Mouse (Mus musculus) forebrain, embryonic 13.5 days (tissue): Measurements from ENCODE around the gene Rapgef3. TPM values are rescaled to one million over a fixed set of nuclear protein-coding genes. Genes with fewer than 3 reads are reported as not detected.

Experiments used
- ATAC-seq: fragments of 200-750 bp; cut with Nextera tagmentation; 2 replicates; pipeline ENCODE4 v1.8.0; 2017
- H3K27ac ChIP-seq: fragments of 300-500 bp; sonication (generic); 2 replicates; pipeline ENCODE4 v1.5.1; 2015; ENCODE audit warnings: inconsistent platforms, mild to moderate bottlenecking, moderate library complexity
- H3K27me3 ChIP-seq: fragments of 300-500 bp; sonication (generic); 2 replicates; pipeline ENCODE4 v1.6.1; 2015; ENCODE audit warnings: mild to moderate bottlenecking, inconsistent platforms
- H3K36me3 ChIP-seq: fragments of 300-500 bp; sonication (generic); 2 replicates; pipeline ENCODE4 v1.6.1; 2015; ENCODE audit warnings: mild to moderate bottlenecking, inconsistent platforms; ENCODE audit not compliant: poor library complexity, severe bottlenecking
- H3K4me1 ChIP-seq: fragments of 300-500 bp; sonication (generic); 2 replicates; pipeline ENCODE4 v1.6.1; 2015; ENCODE audit warnings: inconsistent platforms
- H3K4me2 ChIP-seq: fragments of 300-500 bp; sonication (generic); 2 replicates; pipeline ENCODE4 v1.6.1; 2015; ENCODE audit warnings: inconsistent platforms, mild to moderate bottlenecking, moderate library complexity
- H3K4me3 ChIP-seq: fragments of 300-500 bp; sonication (generic); 2 replicates; pipeline ENCODE4 v1.5.1; 2015; ENCODE audit warnings: mild to moderate bottlenecking, inconsistent platforms
- H3K9ac ChIP-seq: fragments of 300-500 bp; sonication (generic); 2 replicates; pipeline ENCODE4 v1.6.1; 2015; ENCODE audit warnings: mild to moderate bottlenecking, inconsistent platforms
- H3K9me3 ChIP-seq: fragments of 300-500 bp; sonication (generic); replicated peaks from 2 replicates; pipeline ENCODE4 v1.6.1; 2016; ENCODE audit warnings: inconsistent platforms
- WGBS: fragments of 180-500 bp; shearing (Covaris S2); methylation state at CpG from one replicate; pipeline ENCODE4 v1.1.7; 2015; 5-methylcytosine and 5-hydroxymethylcytosine counted together
- polyA plus RNA-seq: library from polyadenylated mRNA; unstranded; fragments of >200 nt; fragmentation: Nextera tagmentation; extraction: Ambion mirVana; gene quantifications from 2 replicates; pipeline ENCODE4 v1.2.1, GENCODE M21; 2015

Rapgef3 gene
- polyA plus RNA-seq, 1 experiment from 2014 or later = 6.7 TPM

DNA sequence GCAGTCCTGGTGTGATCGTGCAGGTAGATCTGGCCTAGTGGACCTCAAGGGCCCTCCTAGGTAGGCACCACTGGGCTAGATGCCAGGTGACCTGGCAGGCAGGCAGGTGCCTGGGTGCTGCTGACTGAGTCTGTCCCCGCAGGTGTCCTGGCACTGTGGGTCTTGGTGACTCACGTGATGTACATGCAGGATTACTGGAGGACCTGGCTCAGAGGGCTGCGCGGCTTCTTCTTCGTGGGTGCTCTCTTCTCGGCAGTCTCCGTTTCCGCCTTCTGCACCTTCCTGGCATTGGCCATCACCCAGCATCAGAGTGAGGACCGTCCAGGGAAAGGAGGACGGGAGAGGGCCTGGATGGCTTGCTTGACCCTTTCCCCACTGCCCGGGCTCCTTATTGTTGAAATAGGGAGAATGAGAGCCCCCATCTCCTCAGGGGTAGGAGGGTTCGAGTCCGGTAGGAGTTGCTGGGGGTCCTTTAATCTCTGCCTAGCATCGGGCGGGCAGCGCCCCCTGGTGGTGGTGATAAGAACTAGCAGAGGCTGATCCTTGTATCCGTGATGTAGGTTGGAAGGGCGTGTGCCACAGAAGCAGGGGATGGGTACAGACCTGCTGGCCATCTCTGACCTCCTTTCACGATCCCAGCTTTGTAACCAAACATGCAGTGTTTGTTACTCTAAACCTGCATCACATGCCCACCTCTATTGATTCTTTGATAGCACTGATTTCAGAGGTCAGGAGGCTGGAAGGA, 22.2 kb upstream of the Rapgef3 start:
- Histone ChIP-seq H3K27ac (no peak overlapping the region), H3K36me3 (peaks cover 41% of the 10 kb centered on the region), H3K9me3 (no peaks in the 10 kb centered on the region), H3K27me3 (no peaks in the 10 kb centered on the region), H3K4me1 (peaks cover 17% of the 10 kb centered on the region), H3K4me2 (no peak overlapping the region), H3K4me3 (no peak overlapping the region), H3K9ac (no peak overlapping the region)
- ATAC-seq = peak; percentile 25; the same call in 1 of the 2 replicates
- 56% methylated on average over 20 of the region's 20 CpGs for whole genome bisulfite sequencing

DNA sequence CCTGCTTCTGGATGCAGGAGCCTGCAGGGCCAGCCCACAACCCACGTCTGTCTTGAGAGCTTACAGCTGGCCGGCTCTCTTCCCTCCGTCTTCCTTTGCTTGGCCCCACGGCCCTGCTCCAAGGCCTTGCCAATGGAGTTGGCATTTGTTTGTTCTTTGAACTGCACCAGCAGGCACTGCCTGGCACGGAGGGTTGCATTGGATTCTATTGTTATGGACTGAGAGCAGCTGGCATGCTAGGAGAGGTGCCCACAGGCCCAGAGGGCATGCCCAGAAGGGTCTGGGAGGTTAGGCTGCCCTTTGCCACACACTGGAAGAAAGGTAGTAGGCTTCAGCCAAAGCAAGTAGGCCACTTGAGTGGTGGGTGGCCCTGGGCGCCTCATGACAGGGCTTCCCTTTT, 21.0 kb upstream of the Rapgef3 start:
- Histone ChIP-seq H3K4me3 (no peak overlapping the region), H3K4me2 (no peak overlapping the region), H3K9ac (no peak overlapping the region), H3K36me3 (peaks cover 30% of the 10 kb centered on the region), H3K9me3 (no peaks in the 10 kb centered on the region), H3K27me3 (no peaks in the 10 kb centered on the region), H3K4me1 (peaks cover 20% of the 10 kb centered on the region), H3K27ac (peak overlapping the region; percentile 51)
- 42% methylated on average over 6 of the region's 6 CpGs for WGBS
- ATAC-seq = 0 out of 2 replicates have a peak, but pooled peaks have one; percentile 1

DNA sequence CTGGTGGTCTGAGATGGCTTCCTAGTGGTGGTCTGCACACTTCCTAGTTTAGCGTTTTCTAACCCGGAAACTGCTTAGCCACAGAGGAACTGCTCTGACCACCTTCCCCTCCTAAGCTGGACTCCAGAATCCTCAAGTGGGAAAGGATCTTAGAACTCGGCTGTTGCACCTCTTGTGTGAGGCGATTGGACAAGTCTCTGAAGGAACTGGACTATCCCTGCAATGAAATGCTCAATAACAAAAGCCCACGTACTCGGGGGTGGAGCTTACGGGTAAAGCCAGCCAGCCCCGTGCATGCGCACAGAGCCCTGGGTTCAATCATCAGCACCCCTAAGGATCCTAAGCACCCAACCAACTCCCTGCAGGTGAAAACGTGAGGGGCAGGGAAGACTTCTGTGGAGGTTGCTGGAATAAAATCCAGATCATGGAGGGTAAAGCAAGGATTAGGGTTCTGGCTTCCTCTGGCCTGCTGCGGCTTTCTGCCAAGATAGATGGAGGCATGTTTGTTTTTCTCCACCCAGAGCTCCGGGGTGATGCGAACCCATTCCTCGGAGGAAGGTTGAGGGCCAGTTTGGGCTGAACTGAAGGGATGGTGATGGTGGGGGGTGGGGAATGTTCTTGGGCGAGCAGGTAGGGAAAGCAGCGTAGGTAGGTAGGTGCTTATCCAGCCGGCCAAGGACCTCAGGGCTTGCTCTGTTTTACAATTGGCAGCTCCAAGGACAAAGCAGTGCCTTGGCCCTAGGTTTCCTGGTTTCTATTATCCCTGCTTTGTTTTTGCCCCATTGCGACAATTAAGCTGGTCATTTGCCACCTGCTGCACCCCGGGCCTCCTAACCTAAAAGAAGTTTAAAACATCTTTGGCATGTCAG, 20.3 kb upstream of the Rapgef3 start:
- H3K36me3 ChIP-seq = peaks cover 22% of the 10 kb centered on the region
- H3K27me3 ChIP-seq = peaks cover 3% of the 10 kb centered on the region
- H3K4me3 ChIP-seq = no peak overlapping the region
- H3K4me1 ChIP-seq = peaks cover 20% of the 10 kb centered on the region
- no peak for ATAC-seq
- H3K9me3 ChIP-seq = no peaks in the 10 kb centered on the region
- no peak overlapping the region for H3K9ac ChIP-seq
- 70% methylated on average over 19 of the region's 19 CpGs for WGBS
- peak overlapping the region; percentile 51 for H3K27ac ChIP-seq
- no peak overlapping the region for H3K4me2 ChIP-seq

DNA sequence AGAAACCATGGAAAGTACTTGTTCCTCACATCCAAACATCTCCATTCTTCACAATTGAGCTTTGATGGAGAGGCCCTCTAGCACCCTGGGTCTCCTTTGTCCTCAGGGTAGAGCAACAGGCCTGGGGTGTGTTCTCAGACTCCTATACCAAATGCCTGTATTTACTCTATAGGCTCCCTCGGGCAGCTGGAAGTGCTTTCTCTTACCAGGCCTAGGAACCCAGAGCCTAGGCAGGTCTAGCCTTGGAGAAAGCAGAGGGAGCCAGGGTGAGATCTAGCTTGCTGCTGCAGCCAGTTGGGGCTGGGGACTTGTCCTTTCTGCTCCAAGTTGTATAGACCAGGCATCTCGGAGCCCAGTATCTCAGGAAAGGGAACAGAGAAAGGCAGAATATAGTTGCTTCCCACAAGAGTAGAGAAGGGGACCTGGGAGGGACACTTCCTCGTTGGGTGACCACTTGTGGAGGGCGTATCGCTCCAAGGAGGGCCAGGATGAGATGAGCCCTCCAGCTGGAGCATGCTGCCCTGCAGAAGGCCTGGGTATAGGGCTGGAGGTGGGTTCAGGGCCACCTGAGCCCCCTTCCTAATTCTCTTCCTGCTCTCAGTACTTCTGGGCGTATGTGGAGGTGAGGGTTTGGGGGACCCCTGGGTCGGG, 19.5 kb upstream of the Rapgef3 start:
- Histone ChIP-seq H3K36me3 (peaks cover 16% of the 10 kb centered on the region), H3K27ac (no peak overlapping the region), H3K9ac (no peak overlapping the region), H3K4me1 (peaks cover 25% of the 10 kb centered on the region), H3K9me3 (no peaks in the 10 kb centered on the region), H3K27me3 (peaks cover 10% of the 10 kb centered on the region), H3K4me2 (no peak overlapping the region), H3K4me3 (no peak overlapping the region)
- 85% methylated on average over 7 of the region's 7 CpGs for WGBS
- no peak for ATAC-seq

DNA sequence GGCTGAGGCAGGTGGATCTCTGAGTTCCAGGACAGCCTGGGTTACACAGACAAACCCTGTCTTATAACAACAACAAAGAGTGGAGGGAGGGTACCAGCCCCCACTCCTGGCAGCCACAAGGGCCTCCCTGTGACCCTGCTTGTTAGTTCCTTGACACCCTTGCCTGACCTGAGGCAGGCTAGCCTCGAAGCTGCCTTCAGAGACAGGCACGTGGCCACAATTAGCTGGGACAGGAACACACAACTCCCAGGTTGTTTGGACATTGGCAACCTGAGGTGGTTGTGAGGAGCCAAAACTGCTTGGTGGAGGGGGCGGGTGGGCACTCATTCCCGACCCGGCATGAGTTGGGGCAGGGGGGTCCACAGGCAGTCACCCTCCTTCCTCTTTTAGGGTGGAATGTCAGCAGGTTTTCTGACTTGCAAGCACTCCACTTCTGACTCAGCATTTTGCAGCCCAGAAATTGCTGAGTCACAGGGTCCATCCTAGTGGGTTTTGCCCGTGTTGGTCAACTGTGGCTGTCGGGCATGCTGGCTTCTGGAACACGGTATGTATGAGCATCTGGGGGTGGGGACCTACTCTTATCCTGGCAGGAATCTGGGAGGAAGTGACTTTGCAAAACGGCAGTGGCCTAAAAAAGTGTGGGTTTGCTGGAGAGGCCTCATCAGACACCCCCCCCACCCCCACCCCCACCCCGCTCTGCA, 18.8 kb upstream of the Rapgef3 start:
- no peaks in the 10 kb centered on the region for H3K9me3 ChIP-seq
- no peak for ATAC-seq
- H3K4me2 ChIP-seq = no peak overlapping the region
- H3K4me3 ChIP-seq = no peak overlapping the region
- WGBS = 85% methylated on average over 10 of the region's 10 CpGs
- H3K27ac ChIP-seq = no peak overlapping the region
- peaks cover 9% of the 10 kb centered on the region for H3K36me3 ChIP-seq
- peaks cover 17% of the 10 kb centered on the region for H3K27me3 ChIP-seq
- H3K4me1 ChIP-seq = peaks cover 32% of the 10 kb centered on the region
- H3K9ac ChIP-seq = no peak overlapping the region

DNA sequence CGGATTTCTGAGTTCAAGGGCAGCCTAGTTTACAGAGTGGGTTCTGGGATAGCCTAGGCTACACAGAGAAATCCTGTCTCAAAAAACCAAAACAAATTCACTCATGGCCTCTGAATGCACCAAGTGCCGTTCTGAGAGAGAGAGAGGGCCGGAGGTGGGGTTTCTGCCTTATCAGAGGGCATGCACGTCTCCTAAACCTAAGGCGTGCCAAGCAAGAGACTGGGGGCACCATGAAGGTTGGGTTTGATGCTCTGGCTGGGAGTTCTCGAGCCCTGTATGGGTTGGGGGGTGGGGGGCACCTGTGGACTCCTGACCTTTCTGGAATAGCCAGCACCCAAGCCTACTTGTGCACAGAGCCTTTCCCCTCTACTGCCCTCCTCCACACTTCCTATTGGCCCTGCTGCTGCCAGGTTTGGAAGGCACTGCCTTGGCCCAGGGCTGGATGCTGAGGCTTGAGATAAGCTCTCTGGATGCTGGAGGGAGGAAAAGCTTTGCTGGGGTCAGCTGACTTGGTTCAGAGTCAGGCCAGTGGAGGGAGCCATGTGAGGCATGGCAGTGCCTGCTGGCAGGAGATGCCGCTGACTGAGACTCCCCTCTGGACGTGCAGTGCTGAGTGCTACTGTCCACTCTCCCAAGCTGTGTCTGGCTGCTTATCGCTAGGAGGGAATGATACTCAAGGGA, 18.1 kb upstream of the Rapgef3 start:
- no peaks in the 10 kb centered on the region for H3K9me3 ChIP-seq
- no peak overlapping the region for H3K27ac ChIP-seq
- H3K4me3 ChIP-seq = no peak overlapping the region
- ATAC-seq = no peak
- H3K36me3 ChIP-seq = peaks cover 4% of the 10 kb centered on the region; the same call in 1 of the 2 replicates
- no peak overlapping the region for H3K4me2 ChIP-seq
- H3K9ac ChIP-seq = no peak overlapping the region
- peaks cover 19% of the 10 kb centered on the region for H3K27me3 ChIP-seq
- H3K4me1 ChIP-seq = peaks cover 33% of the 10 kb centered on the region
- 86% methylated on average over 9 of the region's 9 CpGs for WGBS

DNA sequence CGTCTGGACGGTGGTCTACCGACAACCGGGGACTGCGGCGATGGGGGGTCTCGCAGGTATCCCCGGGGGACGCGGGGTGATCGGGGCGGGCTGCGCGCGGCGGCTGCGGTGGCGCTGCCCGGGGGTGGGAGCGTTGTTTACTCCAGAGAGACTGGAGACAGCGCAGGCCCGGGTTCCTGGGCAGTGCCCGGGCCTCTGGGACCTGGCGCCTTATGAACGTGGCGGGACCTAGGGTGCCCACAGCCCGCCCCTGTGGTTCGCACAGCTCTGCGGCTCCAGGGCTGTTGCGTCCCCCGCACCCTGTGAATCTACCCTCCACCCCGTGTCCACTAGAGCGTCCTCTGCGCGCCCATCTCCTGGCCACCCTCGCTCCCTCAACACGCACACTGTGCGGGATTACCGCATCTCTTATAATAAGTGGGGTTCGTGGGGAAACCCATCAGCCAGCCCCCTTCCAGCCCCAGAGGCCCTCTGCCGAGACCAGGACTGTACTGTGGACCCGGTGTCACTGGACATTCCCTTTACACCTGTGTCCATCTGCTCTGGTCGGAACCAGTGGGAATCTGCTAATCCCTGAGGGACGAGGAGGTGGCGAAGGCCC, 16.9 kb upstream of the Rapgef3 start:
- H3K36me3 ChIP-seq = no peaks in the 10 kb centered on the region
- WGBS = 3% methylated on average over 40 of the region's 45 CpGs
- peak overlapping the region; percentile 71 for H3K4me3 ChIP-seq
- H3K9me3 ChIP-seq = no peaks in the 10 kb centered on the region
- peak overlapping the region; percentile 91 for H3K4me2 ChIP-seq
- H3K27ac ChIP-seq = peak overlapping the region; percentile 48
- peak overlapping the region; percentile 83 for H3K9ac ChIP-seq
- ATAC-seq = peak; percentile 65
- peaks cover 19% of the 10 kb centered on the region for H3K27me3 ChIP-seq
- peaks cover 44% of the 10 kb centered on the region for H3K4me1 ChIP-seq

DNA sequence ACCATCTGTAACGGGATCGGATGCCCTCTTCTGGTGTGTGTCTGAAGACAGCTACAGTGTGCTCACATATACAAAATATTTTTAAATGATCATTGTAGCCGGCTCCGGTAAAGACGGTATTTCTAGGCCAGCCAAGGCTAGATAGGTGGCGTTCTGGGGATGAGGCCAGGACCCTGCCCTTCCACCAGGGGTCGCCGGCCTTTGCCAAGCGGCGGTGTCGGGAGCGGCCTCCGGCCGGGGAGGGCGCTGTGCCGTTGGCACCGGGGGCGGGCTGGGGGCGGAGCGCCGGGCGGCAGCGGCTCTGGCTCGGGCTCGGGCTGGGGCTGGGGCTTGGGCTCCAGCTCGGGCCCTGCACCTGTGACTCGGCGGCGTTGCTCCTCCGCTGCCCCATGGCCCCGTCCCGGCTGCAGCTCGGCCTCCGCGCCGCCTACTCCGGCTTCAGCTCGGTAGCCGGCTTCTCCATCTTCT, 16.4 kb upstream of the Rapgef3 start:
- H3K4me1 ChIP-seq = peaks cover 45% of the 10 kb centered on the region
- no peaks in the 10 kb centered on the region for H3K36me3 ChIP-seq
- H3K4me2 ChIP-seq = peak overlapping the region; percentile 91
- WGBS = 2% methylated on average over 39 of the region's 39 CpGs
- peak overlapping the region; percentile 83 for H3K9ac ChIP-seq
- peak overlapping the region; percentile 48 for H3K27ac ChIP-seq
- no peaks in the 10 kb centered on the region for H3K9me3 ChIP-seq
- peak; percentile 82 for ATAC-seq
- peak overlapping the region; percentile 71 for H3K4me3 ChIP-seq
- peaks cover 19% of the 10 kb centered on the region for H3K27me3 ChIP-seq

DNA sequence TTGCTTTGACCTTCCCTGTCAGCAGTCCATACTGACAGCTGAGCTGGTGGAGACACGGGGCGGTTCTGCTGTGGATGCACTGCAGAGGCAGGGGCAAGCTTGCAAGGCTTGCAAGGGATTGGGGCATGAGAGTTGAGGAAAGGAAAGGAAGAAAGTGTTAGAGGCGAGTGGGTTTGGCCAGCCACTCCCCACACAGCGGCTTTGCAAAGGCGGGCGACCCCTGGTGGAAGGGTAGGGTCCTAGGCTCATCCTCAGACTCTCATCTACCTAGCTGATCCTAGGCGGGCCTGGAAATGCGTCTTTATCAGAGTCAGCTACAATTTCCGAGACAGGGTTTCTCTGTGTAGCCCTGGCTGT, 15.0 kb upstream of the Rapgef3 start:
- Histone ChIP-seq H3K9me3 (no peaks in the 10 kb centered on the region), H3K27me3 (peaks cover 19% of the 10 kb centered on the region), H3K36me3 (no peaks in the 10 kb centered on the region), H3K27ac (no peak overlapping the region), H3K4me2 (peak overlapping the region; percentile 9), H3K4me1 (peaks cover 33% of the 10 kb centered on the region), H3K4me3 (no peak overlapping the region), H3K9ac (no peak overlapping the region)
- WGBS = 3% methylated on average over 9 of the region's 9 CpGs
- no peak for ATAC-seq

DNA sequence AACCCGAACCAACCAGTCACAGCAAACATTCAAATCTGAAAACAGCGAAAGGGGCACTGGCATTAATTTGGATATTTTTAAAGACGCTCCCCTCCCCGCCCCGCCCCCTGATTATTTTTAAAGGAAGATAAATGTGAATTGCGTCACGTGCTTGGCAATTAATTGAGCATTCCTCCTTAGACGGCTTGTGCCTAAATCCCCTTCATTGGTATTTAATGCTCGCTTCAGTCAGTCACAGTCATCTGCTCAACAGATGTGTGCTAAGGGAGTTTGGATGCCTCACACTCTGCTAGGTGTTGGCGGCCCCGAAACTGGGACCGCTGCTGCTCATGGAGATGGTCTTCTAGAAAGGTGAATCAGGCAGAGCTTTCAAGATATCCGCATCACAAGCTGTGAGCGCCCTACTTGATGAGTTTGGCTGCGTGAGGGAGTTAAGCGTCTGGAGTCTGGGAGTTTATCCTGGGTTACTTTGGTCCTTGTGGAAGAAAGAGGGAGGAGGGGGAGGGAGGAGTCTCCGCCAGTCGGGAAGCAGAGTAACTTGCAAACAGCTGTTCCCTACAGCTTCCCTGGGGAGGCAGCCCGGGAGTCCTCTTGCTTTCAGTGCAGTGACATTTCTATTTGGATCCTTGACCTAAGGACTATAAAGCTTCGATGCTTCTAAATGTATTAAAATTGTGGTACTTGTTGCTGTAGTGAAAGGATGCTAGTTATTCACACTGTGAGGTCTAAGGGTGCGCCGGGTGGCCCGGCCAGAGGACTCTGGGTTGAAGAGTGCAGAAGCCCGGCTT, 14.4 kb upstream of the Rapgef3 start:
- no peak overlapping the region; the same call in 1 of the 2 replicates for H3K4me3 ChIP-seq
- no peak overlapping the region for H3K27ac ChIP-seq
- H3K36me3 ChIP-seq = no peaks in the 10 kb centered on the region
- no peak for ATAC-seq
- 8% methylated on average over 24 of the region's 24 CpGs for WGBS
- H3K9ac ChIP-seq = no peak overlapping the region
- H3K27me3 ChIP-seq = peaks cover 19% of the 10 kb centered on the region
- no peaks in the 10 kb centered on the region for H3K9me3 ChIP-seq
- H3K4me2 ChIP-seq = peak overlapping the region; percentile 9
- peaks cover 31% of the 10 kb centered on the region for H3K4me1 ChIP-seq
